Mouse (Mus musculus): ENCODE data around the gene Notch1. TPM values are rescaled to one million over a fixed set of nuclear protein-coding genes. Genes with fewer than 3 reads are reported as not detected.
A peak's percentile ranks its signal among the peaks of the same experiment; 100 is the strongest.

Gene Notch1
- polyA plus RNA-seq, 1 experiment from 2014 or later, result 12.1 TPM

DNA sequence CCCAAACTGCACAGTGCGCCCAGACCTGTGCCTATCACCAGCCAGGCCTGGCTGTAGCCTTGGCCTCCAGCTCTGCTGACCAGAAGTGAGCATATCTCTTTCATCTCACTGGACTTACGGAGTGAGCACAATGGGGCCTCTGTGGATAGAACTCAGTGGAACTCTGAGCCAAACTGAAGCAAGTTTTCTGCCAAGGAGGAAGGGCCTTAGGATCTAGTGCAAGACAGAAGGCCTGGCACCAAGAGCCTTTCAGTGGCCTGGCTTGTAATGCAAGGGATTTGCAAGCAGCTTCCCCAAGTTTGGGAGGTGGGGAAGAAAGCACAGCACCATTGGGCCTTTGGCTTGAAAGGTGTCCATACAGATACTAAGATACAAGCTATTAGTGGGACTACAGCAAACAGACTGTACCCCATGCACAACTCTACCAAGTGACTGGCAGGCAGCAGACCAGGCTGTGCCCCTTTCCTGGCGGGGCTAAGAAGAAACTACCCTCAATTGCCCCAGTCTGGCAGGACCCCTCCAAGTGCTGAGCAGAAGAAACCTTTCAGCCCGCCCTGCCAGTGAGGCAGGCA, 16.4 kb downstream of the Notch1 start:
- WGBS, result 30% methylated on average over 4 of the region's 4 CpGs

DNA sequence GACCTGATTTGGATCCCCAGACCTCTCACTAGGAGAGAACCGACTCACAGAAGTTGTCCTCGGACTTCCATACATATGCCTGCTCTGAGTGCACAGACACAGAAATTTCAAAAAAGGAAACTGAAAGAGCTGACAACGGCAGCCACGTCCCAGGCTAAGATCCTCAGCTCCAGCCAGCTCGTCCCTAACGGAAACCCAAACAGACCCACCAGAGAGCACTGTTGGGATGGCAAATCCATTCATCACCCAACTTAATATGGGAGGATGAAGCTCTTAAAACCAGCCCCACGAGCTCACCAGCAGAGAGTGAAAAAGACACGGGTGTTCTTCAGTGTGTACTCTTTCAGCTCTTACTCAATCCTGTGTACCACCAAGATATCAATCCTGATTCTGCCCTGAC, 17.8 kb downstream of the Notch1 start:
- Histone ChIP-seq H3K4me1 (replicated peaks; ENCODE audit: insufficient read depth, low read length) (peaks cover 78% of the 10 kb centered on the region), H3K4me2 (ENCODE audit: low read length) (peak overlapping the region; percentile 89), H3K4me3 (replicated peaks; ENCODE audit: low read depth, low read length) (no peak overlapping the region), H3K27ac (peak overlapping the region; percentile 36), H3K9me3 (replicated peaks; ENCODE audit: low read length) (no peaks in the 10 kb centered on the region), H3K36me3 (ENCODE audit: insufficient read depth, low read length) (no peaks in the 10 kb centered on the region), H3K9ac (ENCODE audit: low read depth, low read length) (no peak overlapping the region), H3K27me3 (ENCODE audit: insufficient read depth, low read length) (no peaks in the 10 kb centered on the region)
- ATAC-seq (replicated peaks; ENCODE audit: low FRiP score, low read depth) (no peak), DNase-seq (ENCODE audit: low spot score) (no peak)
- no peak for TF ChIP-seq CTCF (IDR thresholded peaks at IDR 0.05; ENCODE audit: low read depth)
- WGBS, result 49% methylated on average over 8 of the region's 8 CpGs

More for the DNA sequence above, 16.4 kb downstream of the Notch1 start:
- Histone ChIP-seq H3K27me3 (ENCODE audit: insufficient read depth, low read length) (no peaks in the 10 kb centered on the region), H3K4me3 (replicated peaks; ENCODE audit: low read depth, low read length) (no peak overlapping the region), H3K9me3 (replicated peaks; ENCODE audit: low read length) (no peaks in the 10 kb centered on the region), H3K4me1 (replicated peaks; ENCODE audit: insufficient read depth, low read length) (peaks cover 74% of the 10 kb centered on the region), H3K36me3 (ENCODE audit: insufficient read depth, low read length) (no peaks in the 10 kb centered on the region), H3K4me2 (ENCODE audit: low read length) (peak overlapping the region; percentile 89), H3K9ac (ENCODE audit: low read depth, low read length) (peak overlapping the region; percentile 29; the same call in 1 of the 2 replicates), H3K27ac (peak overlapping the region; percentile 83)
- TF ChIP-seq CTCF (IDR thresholded peaks at IDR 0.05; ENCODE audit: low read depth), result no peak
- ATAC-seq (replicated peaks; ENCODE audit: low FRiP score, low read depth) (no peak), DNase-seq (ENCODE audit: low spot score) (no peak)

DNA sequence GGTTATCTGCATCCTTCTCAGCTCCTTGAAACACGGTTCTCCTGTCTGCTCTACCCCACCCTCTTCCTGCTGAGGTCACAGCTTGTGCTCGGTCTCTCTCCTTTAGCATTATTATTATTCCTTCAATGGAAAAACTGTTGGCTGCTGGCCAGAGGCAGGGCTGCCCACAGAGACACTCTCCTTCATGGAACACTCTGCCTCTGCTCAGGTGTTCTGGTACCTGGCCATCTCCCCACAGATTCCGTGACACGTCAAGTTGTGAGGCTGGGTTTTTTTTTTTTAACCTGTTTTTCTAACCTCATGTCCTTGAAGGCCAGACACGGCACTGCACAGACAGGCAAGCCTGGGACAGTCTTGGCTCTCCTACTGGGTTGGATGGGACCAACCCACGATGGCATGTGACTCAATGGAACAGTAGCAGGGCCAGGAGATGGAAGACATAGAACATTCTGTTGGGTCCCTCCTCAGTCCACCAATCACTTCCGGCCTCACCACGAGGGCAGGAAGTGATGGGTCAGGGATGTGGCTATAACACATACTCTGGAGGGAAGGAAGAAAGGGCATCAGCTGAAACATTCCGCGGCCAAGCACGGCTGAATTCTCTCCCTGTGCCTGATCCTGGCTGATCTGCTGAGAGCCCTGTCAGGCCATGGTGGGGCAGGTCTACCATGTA, 18.5 kb downstream of the Notch1 start:
- Histone ChIP-seq H3K27me3 (ENCODE audit: insufficient read depth, low read length) (no peaks in the 10 kb centered on the region), H3K4me3 (replicated peaks; ENCODE audit: low read depth, low read length) (no peak overlapping the region), H3K27ac (peak overlapping the region; percentile 36), H3K9ac (ENCODE audit: low read depth, low read length) (0 out of 2 replicates have a peak overlapping the region, but pooled peaks have one; percentile 18), H3K4me2 (ENCODE audit: low read length) (peak overlapping the region; percentile 89), H3K4me1 (replicated peaks; ENCODE audit: insufficient read depth, low read length) (peaks cover 85% of the 10 kb centered on the region), H3K36me3 (ENCODE audit: insufficient read depth, low read length) (no peaks in the 10 kb centered on the region), H3K9me3 (replicated peaks; ENCODE audit: low read length) (no peaks in the 10 kb centered on the region)
- 48% methylated on average over 11 of the region's 11 CpGs for WGBS
- no peak for ATAC-seq (replicated peaks; ENCODE audit: low FRiP score, low read depth)
- no peak for TF ChIP-seq CTCF (IDR thresholded peaks at IDR 0.05; ENCODE audit: low read depth)
- DNase-seq (ENCODE audit: low spot score), result no peak

DNA sequence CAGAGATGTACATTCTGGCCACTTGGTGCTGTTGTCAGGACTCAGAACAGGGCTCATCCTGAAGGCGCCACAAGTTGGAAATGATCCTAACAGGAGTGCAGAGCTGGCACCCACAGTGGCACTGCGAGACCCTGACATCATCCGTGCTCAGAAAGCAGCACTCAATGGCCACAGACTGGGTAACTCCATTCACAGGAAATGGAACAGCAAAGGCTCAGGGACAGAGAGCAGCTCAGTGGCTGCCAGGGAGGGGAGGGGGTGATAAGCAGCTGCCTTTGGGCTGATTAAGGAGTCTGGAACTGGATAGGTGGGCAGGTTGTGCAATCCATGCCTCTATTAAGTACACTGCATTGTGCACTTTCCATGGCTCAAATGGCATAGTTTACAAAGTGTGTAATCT, 20.0 kb downstream of the Notch1 start:
- DNase-seq (ENCODE audit: low spot score) (no peak), ATAC-seq (replicated peaks; ENCODE audit: low FRiP score, low read depth) (no peak)
- Histone ChIP-seq H3K36me3 (ENCODE audit: insufficient read depth, low read length) (no peaks in the 10 kb centered on the region), H3K4me2 (ENCODE audit: low read length) (no peak overlapping the region), H3K27me3 (ENCODE audit: insufficient read depth, low read length) (no peaks in the 10 kb centered on the region), H3K9me3 (replicated peaks; ENCODE audit: low read length) (no peaks in the 10 kb centered on the region), H3K27ac (no peak overlapping the region), H3K4me3 (replicated peaks; ENCODE audit: low read depth, low read length) (no peak overlapping the region), H3K9ac (ENCODE audit: low read depth, low read length) (no peak overlapping the region), H3K4me1 (replicated peaks; ENCODE audit: insufficient read depth, low read length) (peaks cover 92% of the 10 kb centered on the region)
- TF ChIP-seq CTCF (IDR thresholded peaks at IDR 0.05; ENCODE audit: low read depth), result no peak
- 85% methylated on average over 3 of the region's 3 CpGs for WGBS

DNA sequence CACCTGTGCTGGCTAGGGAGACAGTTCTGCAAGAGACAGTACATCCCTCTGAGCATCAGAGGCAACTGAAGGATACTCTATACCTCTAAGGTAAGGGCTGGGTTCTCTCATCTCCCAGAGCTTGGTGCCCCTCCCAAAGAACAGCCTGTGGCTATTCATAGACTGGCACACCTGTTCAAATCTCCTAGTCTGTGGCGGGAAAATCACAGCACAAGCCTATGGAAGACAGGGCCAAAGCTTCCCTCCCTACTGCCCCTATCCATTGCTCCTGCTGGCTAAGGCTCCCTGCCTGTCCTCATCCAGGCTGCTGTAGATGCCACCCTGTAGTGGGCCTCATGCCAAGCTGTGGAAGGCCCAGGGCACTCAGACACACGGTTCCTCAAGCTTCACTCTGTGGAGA, 20.8 kb downstream of the Notch1 start:
- no peaks in the 10 kb centered on the region for H3K36me3 ChIP-seq (ENCODE audit: insufficient read depth, low read length)
- H3K4me3 ChIP-seq (replicated peaks; ENCODE audit: low read depth, low read length), result no peak overlapping the region
- 75% methylated on average over 2 of the region's 2 CpGs for WGBS
- no peak overlapping the region for H3K9ac ChIP-seq (ENCODE audit: low read depth, low read length)
- H3K27ac ChIP-seq, result no peak overlapping the region
- no peak overlapping the region for H3K4me2 ChIP-seq (ENCODE audit: low read length)
- peaks cover 92% of the 10 kb centered on the region for H3K4me1 ChIP-seq (replicated peaks; ENCODE audit: insufficient read depth, low read length)
- no peaks in the 10 kb centered on the region for H3K9me3 ChIP-seq (replicated peaks; ENCODE audit: low read length)
- ATAC-seq (replicated peaks; ENCODE audit: low FRiP score, low read depth) (no peak), DNase-seq (ENCODE audit: low spot score) (no peak)
- H3K27me3 ChIP-seq (ENCODE audit: insufficient read depth, low read length), result no peaks in the 10 kb centered on the region
- TF ChIP-seq CTCF (IDR thresholded peaks at IDR 0.05; ENCODE audit: low read depth), result no peak

DNA sequence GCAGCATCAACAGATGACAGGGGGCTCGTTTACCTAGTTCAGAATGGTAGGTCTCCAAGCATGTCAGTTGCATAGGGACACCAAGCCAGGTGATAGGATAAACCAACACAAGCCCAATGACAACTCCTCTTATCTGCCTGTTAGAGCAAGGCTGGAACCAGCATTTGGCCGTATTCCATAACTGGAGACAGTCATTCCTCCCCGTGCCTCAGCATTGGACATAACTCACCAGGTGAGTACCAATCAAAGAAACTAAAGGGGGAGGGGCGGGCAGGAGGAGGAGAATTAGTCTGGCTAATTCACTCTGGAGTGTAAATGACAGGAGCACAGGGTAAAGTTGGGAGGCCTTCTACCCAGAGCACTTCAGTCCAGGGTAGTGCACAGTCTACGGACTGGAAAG, 21.5 kb downstream of the Notch1 start:
- Histone ChIP-seq H3K4me1 (replicated peaks; ENCODE audit: insufficient read depth, low read length) (peaks cover 94% of the 10 kb centered on the region), H3K27ac (peak overlapping the region; percentile 82), H3K4me3 (replicated peaks; ENCODE audit: low read depth, low read length) (no peak overlapping the region), H3K9me3 (replicated peaks; ENCODE audit: low read length) (no peaks in the 10 kb centered on the region), H3K9ac (ENCODE audit: low read depth, low read length) (no peak overlapping the region), H3K4me2 (ENCODE audit: low read length) (peak overlapping the region; percentile 28; the same call in 1 of the 2 replicates), H3K27me3 (ENCODE audit: insufficient read depth, low read length) (no peaks in the 10 kb centered on the region), H3K36me3 (ENCODE audit: insufficient read depth, low read length) (no peaks in the 10 kb centered on the region)
- DNase-seq (ENCODE audit: low spot score) (no peak), ATAC-seq (replicated peaks; ENCODE audit: low FRiP score, low read depth) (no peak)
- TF ChIP-seq CTCF (IDR thresholded peaks at IDR 0.05; ENCODE audit: low read depth), result no peak
- 58% methylated on average over 5 of the region's 5 CpGs for WGBS
